Mouse (Mus musculus) spleen, adult 18-20 months (tissue): ENCODE measurements at regions not wholly inside any gene's neighbourhood (a gene's known extent, or its start where the extent isn't known, plus 50 kb on each side); places are given as distances from the start of the nearest gene placed in this dataset.

Experiments used
- DNase-seq, 2 experiments: peaks; one replicate each; pipeline ENCODE4 v3.0.0; 2022; ENCODE audit warnings: mixed read lengths in 2 of 2

- DNase-seq, result no peak
Measured at GRCm38 (mm10) chr13:107878980-107879379, 165.3 kb upstream of the Smim15 start.

GRCm38 (mm10) chr13:107873244-107873667 lies 171.0 kb upstream of the Smim15 start:
- no peak for DNase-seq

GRCm38 (mm10) chr13:107872574-107872973 lies 171.7 kb upstream of the Smim15 start:
- DNase-seq, result no peak

- no peak for DNase-seq
Measured at GRCm38 (mm10) chr13:107872137-107872536, 172.1 kb upstream of the Smim15 start.

GRCm38 (mm10) chr13:107868906-107869305 lies 175.3 kb upstream of the Smim15 start:
- DNase-seq, result no peak

- no peak for DNase-seq
Measured at GRCm38 (mm10) chr13:107866825-107867224, 177.4 kb upstream of the Smim15 start.

GRCm38 (mm10) chr13:107862793-107863654 lies 181.2 kb upstream of the Smim15 start:
- no peak for DNase-seq

- no peak for DNase-seq
Measured at GRCm38 (mm10) chr13:107861384-107862134, 182.7 kb upstream of the Smim15 start.

GRCm38 (mm10) chr13:107857043-107857755 lies 187.0 kb upstream of the Smim15 start:
- no peak for DNase-seq

GRCm38 (mm10) chr13:107850907-107851560 lies 193.2 kb upstream of the Smim15 start:
- no peak for DNase-seq

GRCm38 (mm10) chr13:107848871-107849270 lies 195.4 kb upstream of the Smim15 start:
- no peak for DNase-seq

- DNase-seq, result no peak
Measured at GRCm38 (mm10) chr13:107847179-107848012, 196.8 kb upstream of the Smim15 start.

- no peak for DNase-seq
Measured at GRCm38 (mm10) chr13:107846621-107847178, 197.5 kb upstream of the Smim15 start.

- no peak for DNase-seq
Measured at GRCm38 (mm10) chr13:107845838-107846237, 198.4 kb upstream of the Smim15 start.

GRCm38 (mm10) chr13:107844085-107844484 lies 200.2 kb upstream of the Smim15 start:
- DNase-seq, result no peak

GRCm38 (mm10) chr13:107838126-107838715 lies 206.0 kb upstream of the Smim15 start:
- peak; percentile 22 to 36 for DNase-seq

GRCm38 (mm10) chr13:107837206-107837952 lies 206.9 kb upstream of the Smim15 start:
- no peak for DNase-seq

GRCm38 (mm10) chr13:107835756-107836385 lies 208.4 kb upstream of the Smim15 start:
- no peak for DNase-seq

- DNase-seq, result no peak
Measured at GRCm38 (mm10) chr13:107831997-107832396, 212.2 kb upstream of the Smim15 start.

- DNase-seq, result peak; percentile 73 to 79
Measured at GRCm38 (mm10) chr13:107831221-107831681, 213.0 kb upstream of the Smim15 start.
